Mouse (Mus musculus): Measurements from ENCODE around the gene Chic2. TPM values are rescaled to one million over a fixed set of nuclear protein-coding genes. Genes with fewer than 3 reads are reported as not detected.
A peak's percentile ranks its signal among the peaks of the same experiment; 100 is the strongest.

The Chic2 gene
- 1 to 10 TPM; 7.2 to 9.1 TPM for polyA plus RNA-seq (2017; shearing (Covaris generic))

DNA sequence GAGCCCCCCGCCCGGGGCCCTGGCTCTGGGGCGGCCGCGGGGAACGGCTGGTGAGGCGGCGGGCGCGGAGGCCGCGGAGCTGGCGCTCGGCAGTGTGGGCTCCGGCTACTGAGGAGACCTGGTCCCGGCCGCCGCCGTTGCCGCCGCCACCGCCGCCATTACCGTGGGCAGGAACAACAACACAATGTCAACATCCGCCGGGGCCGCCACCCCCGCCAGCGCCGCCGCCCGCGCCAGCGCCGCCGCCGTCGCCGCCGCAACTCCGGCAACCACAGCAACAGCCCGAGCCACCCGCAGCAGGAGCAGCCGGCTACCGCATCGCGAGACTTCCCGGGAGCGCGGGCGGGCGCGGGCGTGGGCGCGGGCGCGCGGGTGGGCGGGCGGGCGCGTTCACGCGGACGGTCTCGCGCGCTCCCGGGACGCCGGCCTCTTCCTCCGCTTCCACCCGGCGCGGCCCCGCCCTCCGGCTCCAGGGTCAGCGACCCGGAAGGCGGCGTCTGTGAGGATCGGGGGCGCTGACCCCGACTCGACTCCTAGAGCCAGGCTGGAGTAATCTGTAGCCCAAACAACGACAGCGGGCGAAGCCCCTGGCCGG lies at the start of gene Chic2:
Gene Chic2, minus strand, starts transcription at position 465 of the 595 bp plus-strand sequence.
- ATAC-seq: peak; percentile 76

GRCm38 (mm10) chr5:75085906-75086305 lies 41.3 kb upstream of the Chic2 start:
- ATAC-seq: no peak

DNA sequence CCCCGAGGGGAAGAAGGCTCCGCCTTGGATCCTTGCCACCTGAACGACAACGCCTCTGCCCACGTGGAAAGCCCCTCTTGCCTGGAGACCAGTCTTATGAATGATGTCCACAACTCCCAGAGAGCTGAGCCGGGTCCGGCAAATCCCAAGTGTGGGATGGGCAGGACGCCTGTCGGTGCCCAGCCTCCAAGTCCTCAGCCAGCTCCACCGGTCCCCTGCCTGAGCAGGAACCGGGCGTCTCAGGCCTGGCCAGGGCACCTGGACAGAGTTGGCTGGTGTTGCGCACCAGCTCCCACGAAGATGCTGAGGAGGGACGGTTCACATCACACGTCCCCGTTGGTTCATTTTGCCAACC lies 40.9 kb upstream of the Chic2 start:
- no peak for ATAC-seq

- no peak for ATAC-seq
Measured at GRCm38 (mm10) chr5:75084871-75085520, 40.4 kb upstream of the Chic2 start.

DNA sequence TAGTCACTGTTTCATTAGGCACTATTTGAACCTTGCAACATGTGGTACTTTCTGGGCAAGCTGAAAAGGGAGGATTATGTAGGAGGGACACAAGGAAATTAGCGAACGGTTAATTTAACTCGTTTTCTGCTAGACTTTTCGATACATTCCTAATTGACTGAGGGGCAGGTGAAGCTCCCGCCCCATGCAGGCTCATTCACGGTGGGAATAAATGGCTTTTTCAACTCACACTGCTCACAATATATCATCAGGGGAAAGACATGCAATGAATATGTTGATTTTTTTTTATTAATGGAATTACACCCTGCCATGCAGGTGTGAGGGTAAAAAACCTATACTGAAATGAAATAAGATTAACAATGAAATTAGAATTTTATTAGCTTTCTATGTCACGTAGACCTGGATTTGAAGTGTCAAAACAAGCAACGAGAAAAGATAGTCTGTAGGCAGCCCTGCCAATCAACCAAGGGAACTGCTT lies 39.9 kb upstream of the Chic2 start:
- no peak for ATAC-seq

- ATAC-seq: no peak
Measured at GRCm38 (mm10) chr5:75083591-75084392, 39.2 kb upstream of the Chic2 start.

- no peak for ATAC-seq
Measured at GRCm38 (mm10) chr5:75083061-75083460, 38.5 kb upstream of the Chic2 start.

DNA sequence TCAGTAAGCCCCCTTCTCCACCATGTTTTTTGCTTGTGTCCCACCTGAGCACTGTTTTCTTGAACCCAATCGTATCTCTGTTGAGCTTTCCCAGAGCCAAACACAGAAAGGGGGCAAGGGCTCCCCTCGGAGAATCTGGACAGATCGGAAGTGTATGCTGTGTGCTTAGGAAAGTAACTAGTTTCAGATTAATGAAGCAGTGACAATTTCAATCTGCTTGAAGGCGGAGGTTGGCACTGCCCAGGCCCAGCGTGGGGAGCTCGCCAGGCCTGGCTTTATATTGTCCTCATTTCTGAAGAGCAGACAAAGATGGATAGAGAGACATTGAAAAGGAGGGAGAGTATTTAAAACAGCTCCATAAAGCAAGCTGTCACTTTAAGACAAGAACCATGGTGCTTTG lies 37.9 kb upstream of the Chic2 start:
- ATAC-seq: no peak

GRCm38 (mm10) chr5:75079564-75079963 lies 35.0 kb upstream of the Chic2 start:
- no peak for ATAC-seq

DNA sequence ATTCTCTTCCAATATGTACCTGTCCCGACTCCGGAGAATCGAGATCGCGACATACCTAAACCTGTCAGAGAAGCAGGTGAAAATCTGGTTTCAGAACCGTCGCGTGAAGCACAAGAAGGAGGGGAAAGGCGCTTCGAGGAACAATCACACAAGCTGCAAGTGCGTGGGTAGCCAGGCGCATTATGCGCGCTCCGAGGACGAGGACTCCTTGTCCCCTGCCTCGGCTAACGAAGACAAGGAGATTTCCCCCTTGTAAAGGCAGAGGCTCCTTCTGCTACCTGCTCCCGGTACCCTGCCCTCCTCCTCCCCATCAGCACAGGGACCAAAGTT lies 32.4 kb upstream of the Chic2 start:
- ATAC-seq: no peak

DNA sequence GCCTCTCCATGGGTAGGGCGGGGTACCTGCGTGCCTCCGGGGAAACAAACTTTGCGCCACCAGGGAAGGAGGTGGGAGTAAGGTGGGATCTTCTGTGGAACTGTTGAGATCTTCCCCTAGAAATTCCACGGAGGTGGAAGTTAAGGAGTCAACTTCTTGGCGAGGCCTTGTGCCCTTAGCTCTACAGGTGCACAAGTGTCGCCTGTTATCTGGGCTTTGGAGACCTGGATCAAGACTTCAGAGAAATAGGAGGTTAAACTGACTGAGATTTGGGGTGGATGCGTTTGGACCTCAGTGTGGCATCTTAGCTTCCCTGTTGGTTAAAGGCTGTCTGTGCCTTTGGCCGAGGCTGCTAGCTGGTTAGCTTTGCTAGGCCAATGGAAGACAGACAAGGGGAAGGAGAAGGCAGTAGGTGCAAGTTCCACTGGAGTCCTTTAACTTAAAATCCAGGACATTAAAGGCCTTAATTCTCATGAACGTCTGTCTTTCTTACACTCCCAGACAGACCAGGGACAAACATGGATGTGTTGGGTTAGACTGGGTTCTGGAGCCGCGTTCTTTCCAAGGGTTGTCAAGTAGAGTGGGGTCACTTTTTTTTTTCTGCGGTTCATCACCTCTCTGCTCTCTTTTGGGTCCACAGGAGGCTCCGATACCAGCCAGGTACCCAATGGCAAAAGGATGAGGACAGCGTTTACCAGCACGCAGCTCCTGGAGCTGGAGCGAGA lies 31.9 kb upstream of the Chic2 start:
- ATAC-seq: no peak

DNA sequence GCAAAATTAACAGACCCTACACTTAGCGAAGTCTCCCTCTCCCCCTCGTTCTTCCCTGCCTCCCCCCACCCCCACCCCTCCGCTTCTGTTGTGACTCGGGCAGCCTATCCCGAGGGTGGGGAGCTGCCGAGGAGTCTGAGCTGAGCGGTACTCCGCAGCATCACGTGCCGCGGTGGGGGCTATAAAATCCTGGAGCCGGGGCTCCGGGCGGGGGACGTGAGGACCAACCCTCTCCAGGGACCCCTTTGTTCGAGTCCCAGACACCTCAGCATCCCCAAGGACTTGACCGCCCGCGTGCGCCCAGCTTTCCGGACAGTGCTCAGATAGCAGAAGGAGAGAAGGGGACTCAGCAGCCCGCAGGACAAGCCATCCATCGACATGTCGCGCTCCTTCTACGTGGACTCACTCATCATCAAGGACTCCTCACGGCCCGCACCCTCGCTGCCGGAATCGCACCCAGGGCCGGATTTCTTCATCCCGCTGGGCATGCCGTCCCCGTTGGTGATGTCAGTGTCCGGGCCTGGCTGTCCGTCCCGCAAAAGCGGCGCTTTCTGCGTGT lies 30.9 kb upstream of the Chic2 start, which contains the start of gene Gsx2:
Gene Gsx2, plus strand, starts transcription at position 219 of the 559 bp plus-strand sequence.
- no peak for ATAC-seq

DNA sequence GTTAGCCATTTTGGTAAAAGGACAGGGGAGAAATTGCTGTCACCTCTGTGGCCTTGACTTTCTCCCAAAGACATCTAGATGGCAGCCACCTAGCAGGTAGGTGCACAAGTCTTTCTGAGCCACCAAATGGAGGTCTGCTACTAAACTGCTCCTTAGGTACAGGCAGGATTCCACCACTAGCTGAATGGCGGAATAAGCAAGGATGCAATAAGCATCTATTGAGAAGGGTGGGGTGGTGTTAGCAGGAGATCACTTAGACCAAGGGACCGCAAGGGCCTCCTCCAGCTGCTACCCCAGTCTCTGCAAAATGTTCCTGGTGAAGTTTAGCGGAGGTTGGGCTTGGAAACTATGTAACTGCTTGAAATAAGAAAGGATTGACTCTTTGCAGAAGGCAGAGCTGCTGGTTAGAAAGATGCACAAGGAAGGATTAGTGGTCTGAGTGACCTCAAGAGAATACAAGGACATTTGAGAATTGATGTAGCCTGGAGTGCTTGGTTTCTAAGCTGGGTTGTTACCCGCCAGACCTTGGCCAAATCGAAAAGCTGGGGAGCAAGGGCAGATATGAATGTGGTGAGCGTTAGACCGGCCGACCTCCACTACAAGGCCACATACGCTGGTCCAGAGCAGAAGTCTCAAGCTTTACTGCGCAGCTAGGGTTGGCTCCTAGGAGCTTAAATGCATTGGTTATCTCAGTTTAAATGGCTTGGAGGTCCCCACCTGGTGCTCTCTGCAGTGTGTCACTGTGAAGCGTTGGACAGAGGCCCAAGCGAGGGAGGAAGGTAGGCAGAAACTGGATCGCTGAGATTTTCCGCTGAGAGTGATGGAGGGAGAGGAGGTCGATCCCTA lies 30.2 kb upstream of the Chic2 start:
- no peak for ATAC-seq

DNA sequence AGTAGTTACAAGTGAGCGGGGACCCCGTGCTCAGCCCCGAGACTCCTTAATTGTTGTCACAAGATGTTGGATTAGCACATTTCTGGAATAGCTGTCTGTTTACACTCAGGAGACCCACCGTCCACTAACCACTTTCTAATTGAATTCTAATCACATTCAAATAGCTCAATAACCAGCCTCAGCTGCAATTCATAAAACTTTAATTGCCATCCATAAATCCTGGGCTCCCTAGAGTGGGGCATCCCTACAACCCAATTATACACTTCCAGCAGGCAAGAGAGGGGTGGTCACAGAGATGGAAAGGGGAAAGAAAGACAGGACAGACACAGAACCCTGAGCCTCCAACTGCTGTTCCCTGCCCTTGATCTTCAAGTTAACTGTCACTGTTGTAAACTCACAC lies 29.6 kb upstream of the Chic2 start:
- ATAC-seq: no peak

- no peak for ATAC-seq
Measured at GRCm38 (mm10) chr5:75073684-75074083, 29.1 kb upstream of the Chic2 start.

GRCm38 (mm10) chr5:75073167-75073566 lies 28.6 kb upstream of the Chic2 start:
- no peak for ATAC-seq

DNA sequence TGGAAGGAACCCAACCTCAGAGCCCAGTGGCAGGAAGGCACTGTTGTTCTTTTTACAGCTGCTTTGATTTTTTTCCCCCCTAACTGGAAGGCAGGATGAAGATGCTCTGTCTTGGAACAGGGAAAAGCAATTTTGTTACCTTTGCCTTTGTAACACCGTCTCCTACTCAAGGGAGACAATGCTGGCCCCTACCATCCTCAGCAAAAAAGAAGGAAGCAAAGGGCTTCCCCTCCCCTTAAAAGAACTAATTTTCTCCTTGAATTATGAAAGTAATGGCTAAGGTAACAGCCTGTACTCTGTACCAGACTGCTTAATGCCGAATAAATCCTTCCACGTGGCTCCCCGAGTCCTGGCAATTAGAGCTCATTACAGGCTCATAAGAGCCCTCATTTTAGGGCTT lies 28.0 kb upstream of the Chic2 start:
- ATAC-seq: no peak

GRCm38 (mm10) chr5:75071951-75072350 lies 27.4 kb upstream of the Chic2 start:
- no peak for ATAC-seq

GRCm38 (mm10) chr5:75070656-75071375 lies 26.2 kb upstream of the Chic2 start:
- ATAC-seq: no peak

DNA sequence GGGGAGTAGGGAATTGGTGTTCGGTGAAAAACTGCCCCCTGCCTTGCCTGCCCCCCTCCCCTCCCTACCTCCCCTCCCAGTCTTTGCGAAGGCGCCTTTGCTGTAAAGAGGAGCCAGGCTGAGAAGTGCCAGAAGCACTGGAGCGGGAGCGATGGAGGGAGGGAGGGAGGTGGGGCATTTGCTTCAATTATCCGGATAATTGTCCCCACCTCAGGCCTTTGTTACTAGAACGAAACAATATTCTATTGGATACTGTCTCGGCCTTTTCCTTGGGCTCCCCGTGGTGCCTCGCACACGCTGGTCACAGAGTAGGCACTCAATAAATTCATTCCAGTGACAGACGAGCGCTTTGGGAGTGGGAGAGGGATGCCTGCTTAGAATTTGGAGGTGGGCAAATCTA lies 25.6 kb upstream of the Chic2 start:
- no peak for ATAC-seq

- peak; percentile 72 for ATAC-seq
Measured at GRCm38 (mm10) chr5:75067125-75067756, 22.7 kb upstream of the Chic2 start.

Measured in CD4-positive, CD25-positive, alpha-beta regulatory T cell, adult 4 months (primary cell).